Mouse (Mus musculus): ENCODE results near the gene Gm7271. TPM values are rescaled to one million over a fixed set of nuclear protein-coding genes. Genes with fewer than 3 reads are reported as not detected.

Gene Gm7271
- polyA plus RNA-seq, 1 experiment from 2014 or later = not detected

DNA sequence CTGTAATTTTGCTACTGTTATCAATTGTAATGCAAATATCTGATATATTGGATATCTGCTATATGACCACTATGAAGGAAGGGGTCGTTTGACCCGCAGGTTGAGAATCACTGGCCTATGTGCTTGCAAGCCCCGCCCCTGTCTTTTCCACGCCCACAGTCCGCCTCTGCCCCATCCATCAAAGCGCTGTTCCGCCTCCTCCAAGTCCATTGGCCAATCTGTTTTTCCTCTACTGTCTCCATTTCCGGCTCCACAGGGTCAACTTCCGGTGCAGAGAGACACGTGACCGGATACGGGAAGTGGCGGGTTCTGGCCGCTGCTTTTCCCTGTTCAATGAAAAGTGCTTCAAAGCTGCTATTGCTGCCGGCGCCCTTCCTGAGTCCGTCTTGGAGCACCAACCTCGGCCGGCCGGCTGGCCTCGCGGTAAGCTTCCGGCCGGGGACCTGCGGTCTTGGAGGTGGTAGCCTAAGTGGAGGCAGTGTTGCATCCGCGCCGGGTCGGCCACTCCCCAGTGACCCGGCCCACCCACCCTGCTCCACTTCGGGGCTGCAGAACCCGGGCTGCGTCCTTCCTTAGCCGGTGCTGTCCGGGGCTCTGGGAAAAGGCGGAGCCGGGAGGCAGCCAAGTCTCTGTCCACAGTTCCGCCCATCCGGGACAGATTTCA lies 45.3 kb downstream of the Gm7271 start, which contains the start of gene Exoc1:
Exoc1 (plus strand) TSS at position 272 of the 664 bp plus-strand sequence.
- Histone ChIP-seq H3K4me1 (replicated peaks; ENCODE audit: control insufficient read depth, insufficient read depth) (no peaks in the 10 kb centered on the region), H3K4me3 (ENCODE audit: low read depth, low read length) (peak within 1 kb of the TSS; percentile 89), H3K9ac (ENCODE audit: low read length) (peak within 1 kb of the TSS; percentile 80), H3K27ac (replicated peaks) (peak within 1 kb of the TSS; percentile 90), H3K9me3 (ENCODE audit: control insufficient read depth, low read length) (no peaks in the 10 kb centered on the region), H3K36me3 (ENCODE audit: control insufficient read depth, insufficient read depth, low read length) (no peaks in the 10 kb centered on the region), H3K27me3 (ENCODE audit: control insufficient read depth, insufficient read depth, low read length) (no peaks in the 10 kb centered on the region), H3K4me2 (replicated peaks; ENCODE audit: low read depth) (peak within 1 kb of the TSS; percentile 74)
- peak; percentile 96 for DNase-seq (ENCODE audit: low spot score)
- WGBS = under 1% methylated on average over 39 of the region's 39 CpGs
- TF ChIP-seq EP300 (optimal IDR thresholded peaks at IDR 0.05) (no peak), CTCF (IDR thresholded peaks at IDR 0.05; ENCODE audit: low read depth) (no peak)
- ATAC-seq (ENCODE audit: low FRiP score, low TSS enrichment) = peak; percentile 99

DNA sequence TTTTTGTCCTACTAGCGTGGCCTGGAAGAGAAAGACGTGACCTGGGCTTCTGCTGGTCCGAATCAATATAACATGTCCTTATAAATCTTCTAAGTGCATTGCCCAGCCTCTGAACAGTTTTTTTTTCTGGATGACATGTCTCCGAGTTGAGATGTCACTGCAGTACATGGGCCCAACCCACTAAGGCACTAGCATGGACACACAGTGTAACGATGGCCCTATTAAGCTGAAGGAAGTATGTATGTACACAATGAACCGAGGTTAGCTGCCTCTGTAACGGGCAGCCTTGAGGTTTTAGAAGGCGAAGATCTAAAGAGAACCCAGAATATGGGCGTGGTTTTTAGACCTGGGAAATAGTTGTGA lies 45.8 kb downstream of the Gm7271 start:
- ATAC-seq (ENCODE audit: low FRiP score, low TSS enrichment) (no peak), DNase-seq (ENCODE audit: low spot score) (no peak)

DNA sequence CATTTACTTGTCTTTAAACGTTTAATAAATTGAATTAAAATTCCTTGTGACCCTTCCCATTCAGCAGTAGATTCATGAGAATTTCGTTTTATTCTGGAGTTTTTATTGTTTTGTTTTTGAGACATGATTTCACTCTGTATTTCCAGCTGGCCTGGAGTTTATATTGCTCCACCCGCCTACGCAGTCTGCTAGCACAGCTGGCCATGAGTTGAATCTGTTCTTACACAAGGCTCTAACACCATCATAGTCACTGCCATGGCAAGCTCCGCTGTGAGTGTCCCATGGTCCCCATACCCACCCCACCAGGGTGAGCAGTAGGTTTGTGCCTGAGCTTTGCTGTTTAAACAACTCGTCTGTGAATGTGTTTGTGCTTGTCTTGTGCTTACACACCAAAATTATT lies 49.3 kb downstream of the Gm7271 start:
- peaks cover 3% of the 10 kb centered on the region for H3K36me3 ChIP-seq (ENCODE audit: control insufficient read depth, insufficient read depth, low read length)
- no peak overlapping the region for H3K27ac ChIP-seq (replicated peaks)
- no peak overlapping the region for H3K4me2 ChIP-seq (replicated peaks; ENCODE audit: low read depth)
- TF ChIP-seq CTCF (IDR thresholded peaks at IDR 0.05; ENCODE audit: low read depth) (no peak), EP300 (optimal IDR thresholded peaks at IDR 0.05) (no peak)
- ATAC-seq (ENCODE audit: low FRiP score, low TSS enrichment) = no peak
- H3K4me3 ChIP-seq (ENCODE audit: low read depth, low read length) = no peak overlapping the region
- no peaks in the 10 kb centered on the region for H3K4me1 ChIP-seq (replicated peaks; ENCODE audit: control insufficient read depth, insufficient read depth)
- H3K9me3 ChIP-seq (ENCODE audit: control insufficient read depth, low read length) = no peaks in the 10 kb centered on the region
- no peak for DNase-seq (ENCODE audit: low spot score)
- H3K27me3 ChIP-seq (ENCODE audit: control insufficient read depth, insufficient read depth, low read length) = no peaks in the 10 kb centered on the region
- H3K9ac ChIP-seq (ENCODE audit: low read length) = no peak overlapping the region
- 75% methylated on average over 6 of the region's 6 CpGs for WGBS

More for the DNA sequence above, 45.8 kb downstream of the Gm7271 start:
- Histone ChIP-seq H3K27ac (replicated peaks) (peak overlapping the region; percentile 90), H3K27me3 (ENCODE audit: control insufficient read depth, insufficient read depth, low read length) (no peaks in the 10 kb centered on the region), H3K9me3 (ENCODE audit: control insufficient read depth, low read length) (no peaks in the 10 kb centered on the region), H3K4me2 (replicated peaks; ENCODE audit: low read depth) (peak overlapping the region; percentile 74), H3K36me3 (ENCODE audit: control insufficient read depth, insufficient read depth, low read length) (no peaks in the 10 kb centered on the region), H3K4me3 (ENCODE audit: low read depth, low read length) (peak overlapping the region; percentile 89), H3K4me1 (replicated peaks; ENCODE audit: control insufficient read depth, insufficient read depth) (no peaks in the 10 kb centered on the region), H3K9ac (ENCODE audit: low read length) (peak overlapping the region; percentile 80)
- WGBS = 5% methylated on average over 9 of the region's 9 CpGs
- TF ChIP-seq CTCF (IDR thresholded peaks at IDR 0.05; ENCODE audit: low read depth) = no peak

GRCm38 (mm10) chr5:76536231-76536630 lies 52.4 kb downstream of the Gm7271 start:
- 77% methylated on average over 1 of the region's 1 CpGs for WGBS
- H3K4me1 ChIP-seq (replicated peaks; ENCODE audit: control insufficient read depth, insufficient read depth) = no peaks in the 10 kb centered on the region
- ATAC-seq (ENCODE audit: low FRiP score, low TSS enrichment) = no peak
- H3K4me2 ChIP-seq (replicated peaks; ENCODE audit: low read depth) = no peak overlapping the region
- no peak for DNase-seq (ENCODE audit: low spot score)
- H3K27me3 ChIP-seq (ENCODE audit: control insufficient read depth, insufficient read depth, low read length) = no peaks in the 10 kb centered on the region
- no peak overlapping the region for H3K4me3 ChIP-seq (ENCODE audit: low read depth, low read length)
- no peak for TF ChIP-seq CTCF (IDR thresholded peaks at IDR 0.05; ENCODE audit: low read depth)
- TF ChIP-seq EP300 (optimal IDR thresholded peaks at IDR 0.05) = no peak
- H3K36me3 ChIP-seq (ENCODE audit: control insufficient read depth, insufficient read depth, low read length) = peaks cover 5% of the 10 kb centered on the region
- H3K9ac ChIP-seq (ENCODE audit: low read length) = no peak overlapping the region
- H3K9me3 ChIP-seq (ENCODE audit: control insufficient read depth, low read length) = no peaks in the 10 kb centered on the region
- no peak overlapping the region for H3K27ac ChIP-seq (replicated peaks)

GRCm38 (mm10) chr5:76537578-76537977 lies 53.7 kb downstream of the Gm7271 start:
- H3K36me3 ChIP-seq (ENCODE audit: control insufficient read depth, insufficient read depth, low read length) = peaks cover 5% of the 10 kb centered on the region
- H3K27ac ChIP-seq (replicated peaks) = no peak overlapping the region
- DNase-seq (ENCODE audit: low spot score) = no peak
- H3K9me3 ChIP-seq (ENCODE audit: control insufficient read depth, low read length) = no peaks in the 10 kb centered on the region
- H3K9ac ChIP-seq (ENCODE audit: low read length) = no peak overlapping the region
- no peaks in the 10 kb centered on the region for H3K27me3 ChIP-seq (ENCODE audit: control insufficient read depth, insufficient read depth, low read length)
- WGBS = 95% methylated on average over 10 of the region's 10 CpGs
- H3K4me2 ChIP-seq (replicated peaks; ENCODE audit: low read depth) = no peak overlapping the region
- H3K4me3 ChIP-seq (ENCODE audit: low read depth, low read length) = no peak overlapping the region
- ATAC-seq (ENCODE audit: low FRiP score, low TSS enrichment) = no peak
- no peaks in the 10 kb centered on the region for H3K4me1 ChIP-seq (replicated peaks; ENCODE audit: control insufficient read depth, insufficient read depth)
- TF ChIP-seq CTCF (IDR thresholded peaks at IDR 0.05; ENCODE audit: low read depth) (no peak), EP300 (optimal IDR thresholded peaks at IDR 0.05) (no peak)

DNA sequence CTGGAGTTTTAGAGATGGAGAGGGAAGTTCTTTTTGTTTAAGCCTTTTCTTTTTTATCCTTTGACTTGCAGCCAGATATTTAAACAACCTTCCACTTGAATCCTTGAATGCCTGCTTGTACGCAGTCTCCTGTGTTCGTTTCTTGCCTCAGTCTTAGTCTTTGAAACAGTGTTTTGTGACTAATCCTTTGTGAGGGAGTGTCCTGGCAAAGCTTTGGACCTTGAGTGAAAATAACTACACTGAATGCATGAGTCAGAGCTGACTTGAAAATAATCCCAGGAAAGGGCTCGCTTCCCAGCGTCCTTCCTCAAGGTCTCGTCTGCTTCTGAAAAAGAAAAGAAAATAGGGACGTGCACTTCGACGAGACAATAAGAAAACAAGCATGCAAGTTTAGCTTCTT lies 56.3 kb downstream of the Gm7271 start:
- WGBS = 43% methylated on average over 8 of the region's 8 CpGs
- TF ChIP-seq CTCF (IDR thresholded peaks at IDR 0.05; ENCODE audit: low read depth) (no peak), EP300 (optimal IDR thresholded peaks at IDR 0.05) (no peak)
- Histone ChIP-seq H3K4me1 (replicated peaks; ENCODE audit: control insufficient read depth, insufficient read depth) (no peaks in the 10 kb centered on the region), H3K9me3 (ENCODE audit: control insufficient read depth, low read length) (no peaks in the 10 kb centered on the region), H3K27ac (replicated peaks) (no peak overlapping the region), H3K36me3 (ENCODE audit: control insufficient read depth, insufficient read depth, low read length) (peaks cover 5% of the 10 kb centered on the region), H3K4me2 (replicated peaks; ENCODE audit: low read depth) (no peak overlapping the region; the same call in 1 of the 2 replicates), H3K4me3 (ENCODE audit: low read depth, low read length) (no peak overlapping the region), H3K27me3 (ENCODE audit: control insufficient read depth, insufficient read depth, low read length) (no peaks in the 10 kb centered on the region), H3K9ac (ENCODE audit: low read length) (no peak overlapping the region)
- DNase-seq (ENCODE audit: low spot score) (no peak), ATAC-seq (ENCODE audit: low FRiP score, low TSS enrichment) (peak; percentile 59; the same call in 1 of the 2 replicates)

All from stomach, postnatal 0 days (tissue).